Mouse (Mus musculus) frontal cortex, postnatal 25 days (tissue): Measurements from ENCODE around the gene Abcb9.

Experiments used
- DNase-seq, 2 experiments: peaks; one replicate each; pipeline ENCODE4 v3.0.0; 2022; ENCODE audit warnings: low spot score in 2 of 2

The Abcb9 gene

GRCm38 (mm10) chr5:124093852-124094604 is 1.6 kb downstream of the Abcb9 start:
- no peak for DNase-seq

- DNase-seq = peak in 1 of 2 experiments; percentile 75
Observed at GRCm38 (mm10) chr5:124093120-124093794, 2.3 kb downstream of the Abcb9 start.

- no peak for DNase-seq
Observed at GRCm38 (mm10) chr5:124091951-124092406, 3.6 kb downstream of the Abcb9 start.

- DNase-seq = no peak
Observed at GRCm38 (mm10) chr5:124089868-124090267, 5.7 kb downstream of the Abcb9 start.

- no peak for DNase-seq
Observed at GRCm38 (mm10) chr5:124086876-124087275, 8.7 kb downstream of the Abcb9 start.

GRCm38 (mm10) chr5:124085513-124085912 is 10.1 kb downstream of the Abcb9 start:
- DNase-seq = no peak

- DNase-seq = peak; percentile 75 to 82
Observed at GRCm38 (mm10) chr5:124084588-124085173, 10.9 kb downstream of the Abcb9 start.

- no peak for DNase-seq
Observed at GRCm38 (mm10) chr5:124083850-124084587, 11.6 kb downstream of the Abcb9 start.

- DNase-seq = no peak
Observed at GRCm38 (mm10) chr5:124082941-124083688, 12.5 kb downstream of the Abcb9 start.

GRCm38 (mm10) chr5:124082447-124082846 is 13.2 kb downstream of the Abcb9 start:
- no peak for DNase-seq

- DNase-seq = no peak
Observed at GRCm38 (mm10) chr5:124079880-124080279, 15.7 kb downstream of the Abcb9 start.

GRCm38 (mm10) chr5:124078794-124079416 is 16.7 kb downstream of the Abcb9 start:
- peak; percentile 36 to 44 for DNase-seq

- DNase-seq = no peak
Observed at GRCm38 (mm10) chr5:124077856-124078460, 17.6 kb downstream of the Abcb9 start.

GRCm38 (mm10) chr5:124077241-124077640 is 18.4 kb downstream of the Abcb9 start:
- no peak for DNase-seq

GRCm38 (mm10) chr5:124076559-124076958 is 19.0 kb downstream of the Abcb9 start:
- DNase-seq = no peak

GRCm38 (mm10) chr5:124075716-124076115 is 19.9 kb downstream of the Abcb9 start:
- no peak for DNase-seq

- DNase-seq = no peak
Observed at GRCm38 (mm10) chr5:124074845-124075307, 20.7 kb downstream of the Abcb9 start.

- no peak for DNase-seq
Observed at GRCm38 (mm10) chr5:124073682-124074081, 21.9 kb downstream of the Abcb9 start.

- no peak for DNase-seq
Observed at GRCm38 (mm10) chr5:124069657-124070056, 25.9 kb downstream of the Abcb9 start.
